Mouse (Mus musculus) liver, embryonic 14.5 days (tissue): Measurements from ENCODE around the gene Foxn3. TPM values are rescaled to one million over a fixed set of nuclear protein-coding genes. Genes with fewer than 3 reads are reported as not detected.

Experiments
- ATAC-seq: fragments of 200-750 bp; cut with Nextera tagmentation; 2 replicates; pipeline ENCODE4 v1.8.0; 2017; ENCODE audit warnings: moderate number of reproducible peaks, mild to moderate bottlenecking, moderate library complexity; ENCODE audit not compliant: insufficient read depth
- DNase-seq, 3 experiments: peaks; one replicate each; pipeline ENCODE4 v3.0.0-alpha.2; 2012 to 2013; ENCODE audit warnings: low read depth in 3 of 3, low spot score in 3 of 3
- H3K27ac ChIP-seq: fragments of 300-500 bp; sonication (generic); 2 replicates; pipeline ENCODE4 v1.5.1; 2014; ENCODE audit warnings: moderate library complexity, mild to moderate bottlenecking, control low read depth, inconsistent platforms
- H3K27me3 ChIP-seq: fragments of 300-500 bp; sonication (generic); 2 replicates; pipeline ENCODE4 v1.6.1; 2014; ENCODE audit warnings: mild to moderate bottlenecking, low read length, moderate library complexity; ENCODE audit not compliant: control insufficient read depth, insufficient read depth
- H3K36me3 ChIP-seq: fragments of 300-500 bp; sonication (generic); replicated peaks from 2 replicates; pipeline ENCODE4 v1.6.1; 2014; ENCODE audit warnings: low read depth; ENCODE audit not compliant: control insufficient read depth, insufficient read depth
- H3K4me1 ChIP-seq, 2 experiments: fragments of 200-500 bp in 1 of 2; fragments of 300-500 bp in 1 of 2; sonication (generic) in 1 of 2; replicated peaks; 2 replicates each; pipeline ENCODE4 v1.6.1; 2012 to 2014; ENCODE audit warnings: antibody characterized with exemption in 1 of 2, inconsistent platforms in 1 of 2, low read length in 1 of 2; ENCODE audit not compliant: control insufficient read depth in 2 of 2, insufficient read depth in 2 of 2
- H3K4me2 ChIP-seq: fragments of 300-500 bp; sonication (generic); 2 replicates; pipeline ENCODE4 v1.6.1; 2014; ENCODE audit warnings: low read depth, mild to moderate bottlenecking, control low read depth, moderate library complexity
- H3K4me3 ChIP-seq, 2 experiments: fragments of 200-500 bp in 1 of 2; fragments of 300-500 bp in 1 of 2; sonication (generic) in 1 of 2; 2 replicates each; pipeline ENCODE4 v1.5.1; 2012 to 2014; ENCODE audit warnings: low read depth in 2 of 2, low read length in 2 of 2, mild to moderate bottlenecking in 2 of 2, control low read depth in 1 of 2, inconsistent platforms in 1 of 2, moderate library complexity in 1 of 2; ENCODE audit not compliant: insufficient read depth in 1 of 2
- H3K9ac ChIP-seq: fragments of 300-500 bp; sonication (generic); replicated peaks from 2 replicates; pipeline ENCODE4 v1.6.1; 2014; ENCODE audit warnings: mild to moderate bottlenecking, control low read depth, moderate library complexity
- H3K9me3 ChIP-seq: fragments of 300-500 bp; sonication (generic); 2 replicates; pipeline ENCODE4 v1.6.1; 2016; ENCODE audit warnings: low read length, mixed read lengths; ENCODE audit not compliant: control insufficient read depth
- CTCF ChIP-seq: IDR thresholded peaks from 2 replicates; pipeline ENCODE4 v1.5.1; 2016; ENCODE audit warnings: antibody characterized with exemption, low read depth, control low read depth
- EP300 ChIP-seq: IDR thresholded peaks from 2 replicates; pipeline ENCODE4 v1.6.1; 2016; ENCODE audit warnings: antibody characterized with exemption, low read depth
- WGBS: fragments of 180-500 bp; shearing (Covaris S2); extraction: QIAGEN DNeasy Blood & Tissue Kit; methylation state at CpG from one replicate; pipeline ENCODE4 v1.1.7; 2014; ENCODE audit not compliant: insufficient replicate concordance; 5-methylcytosine and 5-hydroxymethylcytosine counted together
- polyA plus RNA-seq, 2 experiments: library from polyadenylated mRNA; depleted of rRNA in 1 of 2; stranded (reverse) in 1 of 2; unstranded in 1 of 2; fragments of >200 nt; fragmentation: Nextera tagmentation in 1 of 2; extraction: Ambion mirVana in 1 of 2; gene quantifications; 2 replicates each; pipeline versions ENCODE4 v1.2.1 to v1.2.3; 2012 to 2014

Gene Foxn3
- polyA plus RNA-seq, 2 experiments = 2.7 to 13.6 TPM

DNA sequence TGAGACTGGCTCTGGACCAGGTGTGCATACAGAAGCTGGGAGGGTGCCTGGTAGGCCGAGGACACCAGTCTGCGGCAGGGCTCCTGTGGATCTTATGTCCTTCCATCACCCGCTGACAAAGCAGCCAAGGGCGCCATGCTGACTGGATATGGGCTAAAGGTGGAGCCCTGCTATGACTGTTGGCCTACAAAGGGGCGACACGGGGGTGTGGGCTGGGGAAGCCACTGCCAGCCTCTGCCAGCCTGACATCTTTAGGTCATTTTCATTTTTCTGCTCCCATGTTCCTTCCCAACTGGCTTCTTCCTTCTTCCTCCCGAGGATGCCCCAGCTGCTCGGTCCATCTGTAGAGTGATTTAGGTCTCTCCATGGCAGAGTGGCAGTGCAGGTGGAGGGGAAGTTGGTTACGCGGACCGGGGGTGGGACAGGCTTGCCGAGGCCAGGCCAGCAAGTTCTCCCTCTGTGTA, 232.5 kb downstream of the Foxn3 start:
- 70% methylated on average over 12 of the region's 12 CpGs for WGBS
- Histone ChIP-seq H3K4me3 (no peak overlapping the region), H3K4me1 (peaks cover 15 to 34% of the 10 kb centered on the region in 2 experiments), H3K9me3 (no peaks in the 10 kb centered on the region), H3K4me2 (peak overlapping the region; percentile 38), H3K27ac (no peak overlapping the region), H3K27me3 (no peaks in the 10 kb centered on the region), H3K36me3 (no peaks in the 10 kb centered on the region), H3K9ac (no peak overlapping the region)
- ATAC-seq (no peak), DNase-seq (no peak)
- no peak for TF ChIP-seq EP300
- no peak for TF ChIP-seq CTCF

GRCm38 (mm10) chr12:99329301-99330257, 233.8 kb downstream of the Foxn3 start:
- H3K9me3 ChIP-seq = no peaks in the 10 kb centered on the region
- TF ChIP-seq CTCF = no peak
- TF ChIP-seq EP300 = no peak
- no peak overlapping the region for H3K4me2 ChIP-seq
- no peaks in the 10 kb centered on the region for H3K36me3 ChIP-seq
- WGBS = 71% methylated on average over 20 of the region's 20 CpGs
- H3K27ac ChIP-seq = no peak overlapping the region
- DNase-seq (no peak), ATAC-seq (no peak)
- H3K27me3 ChIP-seq = no peaks in the 10 kb centered on the region
- no peak overlapping the region for H3K9ac ChIP-seq
- H3K4me3 ChIP-seq = no peak overlapping the region
- peaks cover 15 to 35% of the 10 kb centered on the region in 2 experiments for H3K4me1 ChIP-seq

GRCm38 (mm10) chr12:99326157-99326556, 237.2 kb downstream of the Foxn3 start:
- ATAC-seq (no peak), DNase-seq (no peak)
- Histone ChIP-seq H3K4me3 (no peak overlapping the region), H3K27ac (no peak overlapping the region), H3K4me1 (peaks cover 17 to 33% of the 10 kb centered on the region in 2 experiments), H3K27me3 (no peaks in the 10 kb centered on the region), H3K9ac (no peak overlapping the region), H3K4me2 (no peak overlapping the region), H3K36me3 (no peaks in the 10 kb centered on the region), H3K9me3 (no peaks in the 10 kb centered on the region)
- no peak for TF ChIP-seq EP300
- TF ChIP-seq CTCF = no peak
- WGBS = 46% methylated on average over 8 of the region's 8 CpGs

GRCm38 (mm10) chr12:99321633-99322431, 241.6 kb downstream of the Foxn3 start:
- Histone ChIP-seq H3K27ac (peak overlapping the region; percentile 18), H3K9me3 (no peaks in the 10 kb centered on the region), H3K27me3 (no peaks in the 10 kb centered on the region), H3K4me1 (peaks cover 16 to 30% of the 10 kb centered on the region in 2 experiments), H3K4me2 (peak overlapping the region; percentile 50), H3K36me3 (no peaks in the 10 kb centered on the region), H3K9ac (peak overlapping the region; percentile 13; the same call in 1 of the 2 replicates), H3K4me3 (no peak overlapping the region)
- TF ChIP-seq CTCF (no peak), EP300 (peak; percentile 79)
- ATAC-seq = peak; percentile 85
- 16% methylated on average over 12 of the region's 12 CpGs for WGBS
- DNase-seq = peak; percentile 29 to 61 (median 45)
